Mouse (Mus musculus) MEL (cell line): Measurements from ENCODE around the gene Atxn7l3. TPM values are rescaled to one million over a fixed set of nuclear protein-coding genes. Genes with fewer than 3 reads are reported as not detected.

Experiments used
- DNase-seq: peaks from one replicate; pipeline ENCODE4 v3.0.0; 2011; ENCODE audit warnings: low read depth, low spot score
- H3K27ac ChIP-seq: 2 replicates; pipeline ENCODE4 v1.5.1; 2012; ENCODE audit warnings: low read depth, mild to moderate bottlenecking, control low read depth, low read length, moderate library complexity; ENCODE audit not compliant: control insufficient read depth
- H3K27me3 ChIP-seq, 2 experiments: fragments of 150-350 bp in 1 of 2; sonication (generic) in 1 of 2; 2 replicates each; pipeline ENCODE4 v1.6.1; 2012; ENCODE audit warnings: low read length in 2 of 2, mild to moderate bottlenecking in 2 of 2, improper control_type of control experiment in 1 of 2, moderate library complexity in 1 of 2; ENCODE audit not compliant: insufficient read depth in 2 of 2, control insufficient read depth in 1 of 2
- H3K36me3 ChIP-seq, 2 experiments: 2 replicates each; pipeline ENCODE4 v1.6.1; 2012 to 2014; ENCODE audit warnings: low read length in 2 of 2, improper control_type of control experiment in 1 of 2, inconsistent platforms in 1 of 2, mild to moderate bottlenecking in 1 of 2; ENCODE audit not compliant: insufficient read depth in 2 of 2, control insufficient read depth in 1 of 2
- H3K4me1 ChIP-seq, 2 experiments: fragments of 150-350 bp in 1 of 2; sonication (generic) in 1 of 2; 2 replicates each; pipeline ENCODE4 v1.6.1; 2012; ENCODE audit warnings: low read length in 2 of 2, improper control_type of control experiment in 1 of 2, mild to moderate bottlenecking in 1 of 2; ENCODE audit not compliant: insufficient read depth in 2 of 2, control insufficient read depth in 1 of 2
- H3K4me3 ChIP-seq, 2 experiments: fragments of 150-350 bp in 1 of 2; sonication (generic) in 1 of 2; 2 replicates each; pipeline ENCODE4 v1.5.1; 2012; ENCODE audit warnings: low read depth in 2 of 2, low read length in 2 of 2, mild to moderate bottlenecking in 2 of 2, moderate library complexity in 2 of 2, control low read depth in 1 of 2, improper control_type of control experiment in 1 of 2; ENCODE audit not compliant: control insufficient read depth in 1 of 2, insufficient read depth in 1 of 2
- H3K79me2 ChIP-seq: 2 replicates; pipeline ENCODE4 v1.6.1; 2012; ENCODE audit warnings: mild to moderate bottlenecking, low read length, moderate library complexity; ENCODE audit not compliant: control insufficient read depth, poor library complexity, insufficient read depth
- H3K9ac ChIP-seq: 2 replicates; pipeline ENCODE4 v1.6.1; 2012; ENCODE audit warnings: low read depth, mild to moderate bottlenecking, control low read depth, low read length, moderate library complexity; ENCODE audit not compliant: control insufficient read depth, poor library complexity, severe bottlenecking
- H3K9me3 ChIP-seq: fragments of 150-350 bp; sonication (generic); replicated peaks from 2 replicates; pipeline ENCODE4 v1.6.1; 2012; ENCODE audit warnings: mild to moderate bottlenecking, low read length, improper control_type of control experiment, moderate library complexity; ENCODE audit not compliant: insufficient read depth
- CHD2 ChIP-seq: IDR thresholded peaks from 2 replicates; pipeline ENCODE4 v1.6.1; 2011; ENCODE audit warnings: low read length, improper control_type of control experiment
- EP300 ChIP-seq, 2 experiments: IDR thresholded peaks; 2 replicates each; pipeline ENCODE4 v1.6.1; 2011; ENCODE audit warnings: improper control_type of control experiment in 2 of 2, low read length in 2 of 2, low read depth in 1 of 2, mild to moderate bottlenecking in 1 of 2
- ETS1 ChIP-seq: IDR thresholded peaks from 2 replicates; pipeline ENCODE4 v1.6.1; 2012; ENCODE audit warnings: low read depth, mild to moderate bottlenecking, inconsistent platforms, low read length, improper control_type of control experiment, moderate library complexity
- GATA1 ChIP-seq: IDR thresholded peaks from 2 replicates; pipeline ENCODE4 v1.6.1; 2011; ENCODE audit warnings: low read depth, low read length, improper control_type of control experiment
- MAZ ChIP-seq: IDR thresholded peaks from 2 replicates; pipeline ENCODE4 v1.6.1; 2012; ENCODE audit warnings: low read depth, mild to moderate bottlenecking, inconsistent platforms, low read length, improper control_type of control experiment
- MXI1 ChIP-seq: IDR thresholded peaks from 2 replicates; pipeline ENCODE4 v1.6.1; 2011; ENCODE audit warnings: mild to moderate bottlenecking, low read depth, low read length, improper control_type of control experiment
- NELFE ChIP-seq: IDR thresholded peaks from 2 replicates; pipeline ENCODE4 v1.6.1; 2011; ENCODE audit warnings: low read depth, low read length, improper control_type of control experiment
- NRF1 ChIP-seq: IDR thresholded peaks from 2 replicates; pipeline ENCODE4 v1.6.1; 2014; ENCODE audit warnings: low read depth, mild to moderate bottlenecking, inconsistent platforms, low read length, improper control_type of control experiment, moderate library complexity; ENCODE audit not compliant: poor library complexity, insufficient read depth, severe bottlenecking
- POLR2A ChIP-seq, 2 experiments: IDR thresholded peaks; 2 replicates each; pipeline ENCODE4 v1.6.1; 2011 to 2012; ENCODE audit warnings: low read length in 2 of 2, mild to moderate bottlenecking in 2 of 2, control low read depth in 1 of 2, improper control_type of control experiment in 1 of 2, low read depth in 1 of 2, moderate library complexity in 1 of 2; ENCODE audit not compliant: control insufficient read depth in 1 of 2, insufficient read depth in 1 of 2, poor library complexity in 1 of 2
- POLR2AphosphoS5 ChIP-seq: IDR thresholded peaks from 2 replicates; pipeline ENCODE4 v1.6.1; 2012; ENCODE audit warnings: low read depth, borderline replicate concordance, mild to moderate bottlenecking, inconsistent platforms, low read length, moderate library complexity, mixed read lengths
- RAD21 ChIP-seq: IDR thresholded peaks from 2 replicates; pipeline ENCODE4 v1.6.1; 2011; ENCODE audit warnings: mild to moderate bottlenecking, low read depth, low read length, improper control_type of control experiment
- SIN3A ChIP-seq: IDR thresholded peaks from 2 replicates; pipeline ENCODE4 v1.6.1; 2012; ENCODE audit warnings: low read length, improper control_type of control experiment, inconsistent platforms
- SMC3 ChIP-seq: IDR thresholded peaks from 2 replicates; pipeline ENCODE4 v1.6.1; 2011; ENCODE audit warnings: low read depth, low read length, improper control_type of control experiment
- TBP ChIP-seq: IDR thresholded peaks from 2 replicates; pipeline ENCODE4 v1.8.0; 2011; ENCODE audit warnings: low read depth, low read length, improper control_type of control experiment
- TCF12 ChIP-seq: IDR thresholded peaks from 2 replicates; pipeline ENCODE4 v1.6.1; 2014; ENCODE audit warnings: low read depth, mild to moderate bottlenecking, inconsistent platforms, low read length, improper control_type of control experiment, moderate library complexity
- UBTF ChIP-seq: IDR thresholded peaks from 2 replicates; pipeline ENCODE4 v1.6.1; 2012; ENCODE audit warnings: low read depth, mild to moderate bottlenecking, inconsistent platforms, low read length, improper control_type of control experiment, moderate library complexity, borderline replicate concordance; ENCODE audit not compliant: insufficient read depth
- ZC3H11A ChIP-seq: IDR thresholded peaks from 2 replicates; pipeline ENCODE4 v1.6.1; 2012; ENCODE audit warnings: low read depth, mild to moderate bottlenecking, inconsistent platforms, low read length, improper control_type of control experiment
- ZMIZ1 ChIP-seq: IDR thresholded peaks from 2 replicates; pipeline ENCODE4 v1.6.1; 2012; ENCODE audit warnings: low read depth, mild to moderate bottlenecking, inconsistent platforms, low read length, improper control_type of control experiment, moderate library complexity
- polyA plus RNA-seq, 2 experiments: library from polyadenylated mRNA; stranded (reverse) in 1 of 2; unstranded in 1 of 2; fragments of >175 nt in 1 of 2; fragments of >200 nt in 1 of 2; gene quantifications; 2 replicates each; pipeline versions ENCODE4 v1.2.1 to v1.2.4; 2012; ENCODE audit warnings: low replicate concordance in 2 of 2, low read depth in 1 of 2; ENCODE audit not compliant: insufficient read length in 2 of 2, insufficient read depth in 1 of 2, missing spikeins in 1 of 2
- total RNA-seq: library from RNA; depleted of rRNA; stranded (reverse); fragments of 300-350 nt; gene quantifications from 2 replicates; pipeline ENCODE4 v1.2.3, GENCODE M21; 2012

Gene Atxn7l3
- total and polyA plus RNA-seq, 3 experiments: 39.4 to 53.0 (median 46.7) TPM

DNA sequence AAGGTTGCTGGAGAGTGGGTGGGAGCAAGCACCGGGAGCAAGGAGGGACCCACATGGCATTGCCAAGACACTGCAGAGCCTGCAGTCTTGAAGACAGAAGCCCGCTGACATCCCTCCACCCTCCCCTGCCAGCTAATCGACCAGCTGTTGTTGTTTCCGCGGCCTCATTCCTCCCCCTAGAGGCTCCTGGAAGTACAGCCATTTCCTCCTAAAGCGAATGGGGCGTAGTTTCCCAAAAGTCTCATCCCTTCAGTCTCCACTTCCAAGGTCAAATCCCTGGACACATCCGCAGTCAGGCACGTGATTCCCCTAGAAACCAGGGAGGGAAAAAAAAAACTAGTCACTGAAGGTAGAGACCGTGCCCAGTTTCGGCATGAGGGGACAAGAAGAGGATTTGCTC is 29.0 kb downstream of the Atxn7l3 start (continued):
- TF ChIP-seq TBP: no peak
- no peak for TF ChIP-seq POLR2AphosphoS5
- peak; percentile 84 for TF ChIP-seq RAD21
- TF ChIP-seq EP300 (IDR thresholded peaks at IDR 0.05; ENCODE audit: low read depth in 1 of 2, low read length in 2 of 2): no peak
- TF ChIP-seq CHD2: no peak
- no peak for TF ChIP-seq TCF12
- peak; percentile 57 for TF ChIP-seq ZC3H11A
- no peak for TF ChIP-seq GATA1
- TF ChIP-seq MXI1: peak; percentile 33; the same call in 1 of the 2 replicates
- no peak for TF ChIP-seq ETS1
- TF ChIP-seq MAZ: peak; percentile 90
- TF ChIP-seq SMC3: peak; percentile 60
- TF ChIP-seq ZMIZ1: no peak
- no peak for TF ChIP-seq UBTF
- TF ChIP-seq SIN3A: peak; percentile 86

DNA sequence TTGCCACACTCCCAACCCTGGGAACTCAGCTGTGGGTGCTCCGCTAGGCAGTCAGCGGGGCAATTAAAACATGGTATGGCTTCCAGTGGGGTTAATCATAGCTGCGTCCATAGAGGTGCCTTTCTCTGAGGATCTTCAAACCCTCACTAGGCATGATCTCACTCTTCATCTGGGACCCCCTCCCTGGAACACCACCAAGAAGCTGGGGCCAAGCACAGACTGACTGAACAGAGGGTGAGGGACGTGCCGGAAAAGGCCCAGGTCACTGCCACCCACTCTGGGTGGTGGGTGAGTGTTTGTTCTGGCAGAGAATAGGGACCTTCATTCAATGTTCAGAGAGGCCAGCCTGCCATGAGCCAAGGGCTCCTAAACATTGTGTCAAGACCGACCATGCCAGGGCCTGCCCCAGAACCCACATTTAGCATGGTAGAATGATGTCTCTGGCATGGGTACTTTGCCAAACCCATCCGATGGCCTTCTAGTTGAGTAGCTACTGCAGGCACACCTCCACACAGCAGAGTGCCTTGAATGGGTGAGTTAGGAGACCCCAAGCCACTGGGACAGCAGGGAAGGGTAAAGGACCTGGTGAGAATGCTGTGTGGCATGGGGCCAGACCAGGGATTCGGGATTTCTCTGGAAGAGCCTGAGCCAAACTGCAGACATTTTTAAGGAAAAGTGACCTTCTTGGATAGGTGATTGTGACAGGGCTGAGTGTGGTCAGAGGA is 29.6 kb downstream of the Atxn7l3 start:
- Histone ChIP-seq H3K9me3 (no peaks in the 10 kb centered on the region), H3K4me1 (no peaks in the 10 kb centered on the region), H3K36me3 (no peaks in the 10 kb centered on the region; a peak in 1 of 4 replicates), H3K27me3 (no peaks in the 10 kb centered on the region; a peak in 1 of 4 replicates), H3K27ac (no peak overlapping the region), H3K4me3 (no peak overlapping the region), H3K9ac (no peak overlapping the region), H3K79me2 (no peaks in the 10 kb centered on the region)
- TF ChIP-seq NRF1: no peak
- 0 out of 2 replicates have a peak, but pooled peaks have one; percentile 17 for TF ChIP-seq NELFE
- no peak for DNase-seq

DNA sequence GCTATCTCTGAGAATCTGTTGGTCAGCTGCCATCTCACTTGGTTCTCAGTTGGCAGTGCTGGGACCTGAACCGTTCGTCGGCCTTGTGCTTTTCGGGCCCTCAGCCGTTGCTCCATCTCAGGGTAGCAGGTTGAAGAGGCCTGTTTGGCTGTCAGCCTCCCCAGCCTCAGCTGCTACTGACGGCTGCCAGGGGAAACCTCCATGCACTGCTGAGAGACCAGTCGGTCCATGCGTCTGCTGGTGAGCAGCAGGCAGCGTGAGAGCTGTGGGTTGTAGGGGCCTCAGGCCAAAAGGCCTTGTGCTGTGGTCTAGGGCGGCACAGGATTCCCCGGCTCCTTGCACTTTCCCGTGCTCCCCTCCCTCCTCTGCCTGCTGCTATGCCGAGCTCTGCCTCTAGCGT is 30.6 kb downstream of the Atxn7l3 start:
- DNase-seq: no peak
- Histone ChIP-seq H3K36me3 (no peaks in the 10 kb centered on the region; a peak in 1 of 4 replicates), H3K27me3 (no peaks in the 10 kb centered on the region; a peak in 1 of 4 replicates), H3K4me1 (no peaks in the 10 kb centered on the region), H3K9me3 (no peaks in the 10 kb centered on the region), H3K4me3 (no peak overlapping the region), H3K27ac (no peak overlapping the region), H3K9ac (no peak overlapping the region), H3K79me2 (no peaks in the 10 kb centered on the region)
- no peak for TF ChIP-seq POLR2A (IDR thresholded peaks at IDR 0.05; ENCODE audit: control insufficient read depth in 1 of 2, insufficient read depth in 1 of 2, low read depth in 1 of 2, low read length in 2 of 2, poor library complexity in 1 of 2)
